Mouse (Mus musculus) hindbrain, embryonic 14.5 days (tissue): Measurements from ENCODE around the gene Ctnnbip1. TPM values are rescaled to one million over a fixed set of nuclear protein-coding genes. Genes with fewer than 3 reads are reported as not detected.

Experiments
- ATAC-seq: fragments of 200-750 bp; cut with Nextera tagmentation; 2 replicates; pipeline ENCODE4 v1.8.0; 2017; ENCODE audit warnings: moderate number of reproducible peaks, mild to moderate bottlenecking, moderate TSS enrichment, moderate library complexity; ENCODE audit not compliant: low FRiP score
- DNase-seq: peaks from one replicate; pipeline ENCODE4 v3.0.0-alpha.2; 2015; ENCODE audit warnings: low spot score
- H3K27ac ChIP-seq: fragments of 300-500 bp; sonication (generic); 2 replicates; pipeline ENCODE4 v1.5.1; 2014; ENCODE audit warnings: mild to moderate bottlenecking, moderate library complexity
- H3K27me3 ChIP-seq: fragments of 300-500 bp; sonication (generic); 2 replicates; pipeline ENCODE4 v1.6.1; 2014; ENCODE audit warnings: mild to moderate bottlenecking, low read length, mixed read lengths; ENCODE audit not compliant: control insufficient read depth, insufficient read depth
- H3K36me3 ChIP-seq: fragments of 300-500 bp; sonication (generic); replicated peaks from 2 replicates; pipeline ENCODE4 v1.6.1; 2014; ENCODE audit not compliant: control insufficient read depth, insufficient read depth
- H3K4me1 ChIP-seq: fragments of 300-500 bp; sonication (generic); replicated peaks from 2 replicates; pipeline ENCODE4 v1.6.1; 2014; ENCODE audit warnings: antibody characterized with exemption, low read length, mixed read lengths; ENCODE audit not compliant: control insufficient read depth, insufficient read depth
- H3K4me2 ChIP-seq: fragments of 300-500 bp; sonication (generic); replicated peaks from 2 replicates; pipeline ENCODE4 v1.6.1; 2014; ENCODE audit warnings: mild to moderate bottlenecking, moderate library complexity
- H3K4me3 ChIP-seq: fragments of 300-500 bp; sonication (generic); replicated peaks from 2 replicates; pipeline ENCODE4 v1.5.1; 2014; ENCODE audit warnings: mild to moderate bottlenecking, low read length
- H3K9ac ChIP-seq: fragments of 300-500 bp; sonication (generic); 2 replicates; pipeline ENCODE4 v1.6.1; 2014
- H3K9me3 ChIP-seq: fragments of 300-500 bp; sonication (generic); 2 replicates; pipeline ENCODE4 v1.6.1; 2016; ENCODE audit warnings: low read length; ENCODE audit not compliant: control insufficient read depth
- WGBS: fragments of 180-500 bp; shearing (Covaris S2); extraction: QIAGEN DNeasy Blood & Tissue Kit; methylation state at CpG from one replicate; pipeline ENCODE4 v1.1.7; 2014; 5-methylcytosine and 5-hydroxymethylcytosine counted together
- polyA plus RNA-seq: library from polyadenylated mRNA; unstranded; fragments of >200 nt; fragmentation: Nextera tagmentation; extraction: Ambion mirVana; gene quantifications from 2 replicates; pipeline ENCODE4 v1.2.1, GENCODE M21; 2014

Ctnnbip1 gene
- polyA plus RNA-seq, 1 experiment from 2014 or later: 99.0 TPM

DNA sequence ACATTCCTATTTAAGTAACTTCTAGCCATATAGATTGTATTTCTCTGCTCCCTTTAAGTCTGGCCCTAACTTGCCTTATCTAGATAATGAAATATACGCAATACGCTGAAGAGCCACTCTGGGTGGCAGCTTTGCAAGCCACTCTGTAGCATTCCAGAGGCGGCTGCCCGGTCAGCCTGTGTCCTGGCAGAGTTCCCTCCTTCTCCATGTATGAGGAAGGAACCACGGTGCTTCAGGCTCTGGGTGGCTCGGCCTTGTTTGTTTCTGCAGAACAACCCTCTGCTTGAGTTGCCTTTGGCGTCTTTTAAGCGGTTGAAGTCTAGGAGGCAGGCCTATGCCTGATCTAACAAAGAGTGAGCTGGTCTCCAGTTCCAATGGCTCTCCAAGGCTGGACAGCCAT lies 54.8 kb downstream of the Ctnnbip1 start:
- no peak for ATAC-seq
- WGBS: 66% methylated on average over 8 of the region's 8 CpGs
- H3K27me3 ChIP-seq: no peaks in the 10 kb centered on the region

DNA sequence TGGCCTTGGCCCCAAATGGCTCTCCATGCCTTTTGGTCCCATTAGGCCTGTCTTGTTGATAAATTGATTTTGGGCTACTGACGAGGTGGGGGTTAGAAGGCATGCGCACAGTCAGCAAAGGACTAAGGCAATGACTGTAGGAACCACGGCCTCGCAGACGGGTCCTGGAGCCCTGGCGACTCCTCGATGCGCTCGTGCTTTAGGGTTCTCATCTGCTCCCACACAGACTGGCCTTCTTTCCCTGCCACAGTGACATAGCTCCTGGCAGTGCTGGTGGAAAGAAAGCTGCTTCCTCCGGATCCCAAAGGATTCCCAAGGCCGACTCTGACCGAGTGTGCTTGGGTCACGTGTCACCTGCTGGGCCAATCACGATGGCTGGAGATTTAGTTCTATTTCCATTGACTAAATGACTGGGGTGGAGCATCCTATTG lies 56.4 kb downstream of the Ctnnbip1 start:
- ATAC-seq (no peak), DNase-seq (no peak)
- Histone ChIP-seq H3K27me3 (no peaks in the 10 kb centered on the region), H3K4me2 (no peak overlapping the region; the same call in 1 of the 2 replicates), H3K36me3 (no peaks in the 10 kb centered on the region), H3K9ac (no peak overlapping the region), H3K9me3 (no peaks in the 10 kb centered on the region), H3K27ac (no peak overlapping the region), H3K4me3 (no peak overlapping the region), H3K4me1 (peaks cover 29% of the 10 kb centered on the region)
- 62% methylated on average over 14 of the region's 14 CpGs for WGBS

More for the DNA sequence above, 54.8 kb downstream of the Ctnnbip1 start:
- H3K9me3 ChIP-seq: no peaks in the 10 kb centered on the region
- H3K36me3 ChIP-seq: no peaks in the 10 kb centered on the region
- H3K9ac ChIP-seq: no peak overlapping the region
- H3K4me2 ChIP-seq: no peak overlapping the region
- no peak for DNase-seq
- H3K4me3 ChIP-seq: no peak overlapping the region
- peaks cover 19% of the 10 kb centered on the region for H3K4me1 ChIP-seq
- no peak overlapping the region for H3K27ac ChIP-seq

DNA sequence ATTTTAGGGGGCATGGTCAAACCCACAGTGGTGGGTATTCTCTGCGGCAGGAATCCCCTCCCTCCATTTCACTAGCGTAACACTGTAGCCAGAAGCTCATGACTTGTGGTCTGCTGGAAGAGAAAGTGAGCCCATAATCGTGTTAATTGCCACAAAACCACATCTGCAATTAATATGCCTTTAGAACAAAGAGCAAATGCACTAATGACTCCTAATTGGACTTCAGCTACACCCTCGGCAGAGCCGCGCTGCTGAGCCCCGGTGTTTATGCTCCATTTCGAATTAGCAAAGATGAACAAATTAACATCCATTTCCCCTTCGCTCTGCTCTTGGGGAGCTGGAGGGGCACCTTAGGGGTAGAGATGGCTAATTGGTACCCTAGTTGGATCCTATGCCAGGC lies 58.0 kb downstream of the Ctnnbip1 start:
- 58% methylated on average over 9 of the region's 9 CpGs for WGBS
- Histone ChIP-seq H3K27me3 (no peaks in the 10 kb centered on the region), H3K27ac (peak overlapping the region; percentile 71), H3K36me3 (no peaks in the 10 kb centered on the region), H3K4me1 (peaks cover 29% of the 10 kb centered on the region), H3K9me3 (no peaks in the 10 kb centered on the region), H3K4me3 (no peak overlapping the region), H3K4me2 (no peak overlapping the region), H3K9ac (peak overlapping the region; percentile 4; the same call in 1 of the 2 replicates)
- no peak for ATAC-seq
- DNase-seq: no peak

DNA sequence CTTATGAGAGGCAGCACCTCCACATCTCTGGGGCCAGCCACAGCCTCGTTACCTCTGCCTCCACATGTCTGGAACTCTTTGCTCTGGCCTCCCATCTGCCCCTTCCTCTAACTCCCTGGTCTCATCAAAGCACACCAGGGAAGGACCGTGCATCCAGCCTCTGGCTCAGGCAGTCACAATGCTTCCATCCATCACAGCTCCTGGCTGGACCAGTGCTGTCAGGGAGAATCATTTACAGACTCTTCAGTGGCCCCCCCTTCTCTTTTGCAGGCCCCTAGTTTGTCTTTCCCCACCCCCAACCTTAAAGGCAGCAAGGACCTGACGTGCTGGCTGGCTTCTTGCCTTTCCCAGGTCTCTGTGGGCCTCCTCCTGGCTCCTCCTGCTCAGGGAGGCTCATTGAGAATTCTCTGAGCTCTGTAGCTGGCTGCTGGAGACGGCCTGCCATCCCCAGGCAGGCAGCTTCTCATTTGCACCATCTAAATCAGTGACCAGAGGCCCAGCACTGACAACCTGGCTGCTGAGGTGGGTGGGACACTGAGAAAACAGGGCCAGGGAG lies 59.0 kb downstream of the Ctnnbip1 start:
- no peaks in the 10 kb centered on the region for H3K27me3 ChIP-seq
- DNase-seq: no peak
- H3K4me1 ChIP-seq: peaks cover 26% of the 10 kb centered on the region
- 9% methylated on average over 4 of the region's 4 CpGs for WGBS
- H3K4me3 ChIP-seq: no peak overlapping the region
- peak; percentile 51; the same call in 1 of the 2 replicates for ATAC-seq
- peak overlapping the region; percentile 71 for H3K27ac ChIP-seq
- H3K36me3 ChIP-seq: no peaks in the 10 kb centered on the region
- H3K9ac ChIP-seq: peak overlapping the region; percentile 4
- H3K9me3 ChIP-seq: no peaks in the 10 kb centered on the region
- H3K4me2 ChIP-seq: no peak overlapping the region

DNA sequence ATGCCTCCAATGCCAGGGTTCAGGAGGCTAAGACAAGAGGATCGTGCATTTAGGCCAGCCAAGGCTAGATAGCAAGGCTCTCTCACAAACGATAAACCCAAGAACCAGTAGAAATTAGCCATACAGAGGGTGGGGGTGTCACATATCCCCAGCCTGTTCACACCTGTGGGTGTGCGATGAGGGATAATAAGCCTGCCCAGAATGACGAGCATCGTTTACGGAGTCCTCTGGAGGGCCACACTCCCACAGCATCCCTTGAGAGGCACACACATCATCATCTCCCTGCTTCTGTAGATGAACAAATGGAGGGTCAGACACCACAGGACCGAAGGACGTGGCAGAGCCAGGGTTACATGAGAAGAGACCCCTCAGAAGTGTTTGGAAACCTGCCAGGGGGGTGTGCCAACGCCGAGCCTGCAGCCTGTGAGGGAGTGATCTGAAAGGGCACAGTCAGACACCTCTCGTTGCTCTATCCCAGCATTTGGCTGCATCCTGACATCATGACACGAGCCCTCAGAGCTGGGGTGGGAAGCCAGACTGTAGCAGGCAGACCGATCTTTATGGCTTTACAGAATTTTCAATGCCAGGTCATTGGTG lies 60.1 kb downstream of the Ctnnbip1 start:
- H3K9me3 ChIP-seq: no peaks in the 10 kb centered on the region
- H3K4me1 ChIP-seq: peaks cover 26% of the 10 kb centered on the region
- H3K9ac ChIP-seq: no peak overlapping the region
- no peak for DNase-seq
- WGBS: 63% methylated on average over 13 of the region's 13 CpGs
- H3K27me3 ChIP-seq: no peaks in the 10 kb centered on the region
- H3K4me2 ChIP-seq: no peak overlapping the region
- H3K36me3 ChIP-seq: no peaks in the 10 kb centered on the region
- H3K4me3 ChIP-seq: no peak overlapping the region
- ATAC-seq: 0 out of 2 replicates have a peak, but pooled peaks have one; percentile 9
- peak overlapping the region; percentile 71 for H3K27ac ChIP-seq

DNA sequence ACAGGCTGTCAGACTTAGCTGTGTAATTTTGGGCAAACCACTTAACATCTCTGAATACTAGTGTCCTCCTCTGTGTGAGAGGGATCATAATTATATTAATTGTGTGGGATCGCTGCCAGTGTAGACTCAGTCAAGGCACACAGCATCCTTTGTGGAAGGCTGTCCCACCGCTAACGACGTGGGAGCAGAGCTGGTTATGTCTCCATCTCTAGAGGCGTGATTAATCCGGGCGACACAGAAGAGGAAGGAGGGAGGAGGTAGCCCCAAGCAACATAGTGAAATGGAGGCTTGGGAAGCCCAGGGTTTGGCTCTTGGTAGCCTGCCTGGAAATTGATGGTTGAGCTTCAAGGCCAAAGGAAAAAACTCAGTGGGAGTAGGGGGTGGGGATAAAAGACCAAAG lies 60.8 kb downstream of the Ctnnbip1 start:
- Histone ChIP-seq H3K4me2 (no peak overlapping the region), H3K4me1 (peaks cover 26% of the 10 kb centered on the region), H3K27me3 (no peaks in the 10 kb centered on the region), H3K9me3 (no peaks in the 10 kb centered on the region), H3K9ac (no peak overlapping the region), H3K27ac (peak overlapping the region; percentile 26; the same call in 1 of the 2 replicates), H3K36me3 (no peaks in the 10 kb centered on the region), H3K4me3 (no peak overlapping the region)
- ATAC-seq (no peak), DNase-seq (no peak)
- 23% methylated on average over 7 of the region's 7 CpGs for WGBS

DNA sequence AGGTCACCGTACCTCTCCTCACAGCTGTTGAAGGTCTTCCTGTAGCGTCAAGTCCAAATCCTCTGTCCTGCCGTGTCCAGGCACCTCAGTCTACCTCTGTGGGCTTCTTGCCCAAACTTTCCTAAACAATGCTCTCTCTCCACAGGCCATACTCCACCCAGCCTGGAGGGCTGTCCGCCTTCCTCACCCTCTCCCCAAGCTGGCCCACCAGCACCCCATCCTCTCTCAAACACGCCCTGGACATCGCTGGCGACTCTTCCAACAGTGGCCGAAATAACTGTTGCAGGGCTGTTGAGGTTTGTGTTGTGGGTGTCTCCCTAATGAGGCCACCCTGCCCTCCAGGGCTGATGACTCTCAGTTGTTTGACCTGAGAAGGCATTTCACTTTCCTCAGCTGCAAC lies 67.2 kb downstream of the Ctnnbip1 start:
- peaks cover 15% of the 10 kb centered on the region for H3K4me1 ChIP-seq
- no peaks in the 10 kb centered on the region for H3K9me3 ChIP-seq
- no peak overlapping the region for H3K4me3 ChIP-seq
- 0 out of 2 replicates have a peak overlapping the region, but pooled peaks have one; percentile 92 for H3K27ac ChIP-seq
- ATAC-seq (no peak), DNase-seq (no peak)
- WGBS: 81% methylated on average over 8 of the region's 8 CpGs
- H3K9ac ChIP-seq: no peak overlapping the region
- no peaks in the 10 kb centered on the region for H3K36me3 ChIP-seq
- H3K27me3 ChIP-seq: no peaks in the 10 kb centered on the region
- H3K4me2 ChIP-seq: peak overlapping the region; percentile 97

DNA sequence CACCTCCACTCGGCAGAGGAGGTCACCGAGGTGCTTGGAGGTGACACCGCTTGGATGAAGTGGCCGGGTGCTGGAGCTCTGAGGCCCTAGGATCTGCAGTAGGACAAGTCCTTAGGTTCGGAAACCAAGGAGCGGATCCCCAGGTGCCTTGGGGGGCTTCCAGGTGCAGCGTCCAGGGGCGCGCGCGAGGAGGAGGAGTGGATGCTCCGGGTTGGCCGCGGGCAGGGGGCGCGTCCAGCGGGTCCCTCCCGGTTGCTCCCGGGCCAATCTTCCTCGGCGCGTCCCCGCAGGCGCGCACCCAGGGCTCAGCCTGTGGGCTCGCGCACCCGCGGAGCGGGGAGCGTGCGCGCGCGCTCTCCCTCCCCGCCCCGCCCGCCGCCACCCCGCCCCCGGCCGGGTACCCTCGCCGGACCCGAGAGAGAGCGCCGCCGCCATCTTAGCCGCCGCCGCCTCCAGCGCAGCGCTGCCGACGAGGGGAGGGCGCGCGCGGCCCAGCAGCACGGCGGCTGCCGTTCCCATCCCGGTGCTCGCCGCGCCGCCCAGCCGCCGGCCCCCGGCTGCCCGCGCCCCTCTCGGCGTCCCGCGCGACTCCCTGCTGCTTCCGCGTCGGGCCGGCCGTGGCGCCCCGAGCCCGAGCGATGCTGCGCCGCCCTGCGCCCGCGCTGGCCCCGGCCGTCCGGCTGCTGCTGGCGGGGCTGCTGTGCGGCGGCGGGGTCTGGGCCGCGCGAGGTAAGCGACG lies 68.2 kb downstream of the Ctnnbip1 start, which contains the start of gene Clstn1:
TSS of gene Clstn1 (plus strand) at position 425 of the 739 bp plus-strand sequence.
- Histone ChIP-seq H3K4me1 (peaks cover 15% of the 10 kb centered on the region), H3K9me3 (no peaks in the 10 kb centered on the region), H3K27ac (peak within 1 kb of the TSS; percentile 92), H3K27me3 (no peaks in the 10 kb centered on the region), H3K9ac (peak within 1 kb of the TSS; percentile 96), H3K36me3 (no peaks in the 10 kb centered on the region), H3K4me2 (peak within 1 kb of the TSS; percentile 97), H3K4me3 (peak within 1 kb of the TSS; percentile 95)
- DNase-seq (peak; percentile 85), ATAC-seq (peak; percentile 85)
- under 1% methylated on average over 72 of the region's 103 CpGs for WGBS
